Mouse (Mus musculus) lung, postnatal 10 days (tissue): ENCODE measurements around the gene Susd2.
A peak's percentile ranks its signal among the peaks of the same experiment; 100 is the strongest.

Experiments used
- DNase-seq: peaks from one replicate; pipeline ENCODE4 v3.0.0; 2021

Gene Susd2

DNA sequence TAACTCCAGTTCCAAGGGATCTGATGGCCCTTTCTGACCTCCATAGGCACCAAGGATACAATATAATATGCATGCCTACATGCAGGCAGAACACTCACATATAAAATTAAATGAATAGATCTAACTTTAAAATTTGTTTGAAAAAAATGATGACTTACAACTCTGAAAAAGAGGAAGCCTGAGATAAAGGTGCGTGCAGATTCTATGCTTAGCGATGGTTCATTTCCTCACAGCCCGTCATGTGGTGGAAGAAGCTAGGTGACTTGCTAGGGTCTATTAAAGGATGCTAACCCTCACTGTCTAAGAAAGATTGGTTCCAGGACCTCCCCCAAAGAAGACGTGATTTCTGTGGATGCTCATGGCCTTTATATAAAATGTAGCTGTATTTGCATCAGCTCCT is 27.8 kb downstream of the Susd2 start:
- DNase-seq: no peak

DNA sequence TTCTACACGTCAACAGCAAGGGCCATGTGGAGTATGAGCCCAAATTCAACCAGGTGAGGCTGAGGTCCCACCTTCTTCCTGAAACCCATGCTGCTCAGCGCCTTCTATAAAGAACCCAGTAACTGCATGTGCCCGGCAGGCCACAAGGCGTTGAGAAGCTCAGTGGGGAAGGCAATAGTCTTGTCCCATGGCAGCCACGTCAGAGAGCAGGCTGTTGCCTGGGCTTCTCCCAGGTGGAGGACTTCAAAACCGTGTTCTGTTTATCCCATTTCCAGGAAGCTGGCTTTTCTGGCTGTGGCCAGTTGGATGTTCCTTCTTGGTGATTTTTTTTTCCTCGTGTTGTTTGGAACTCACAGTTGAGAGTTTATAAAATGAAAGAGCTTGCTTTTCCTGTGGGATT is 33.3 kb downstream of the Susd2 start:
- DNase-seq: no peak

DNA sequence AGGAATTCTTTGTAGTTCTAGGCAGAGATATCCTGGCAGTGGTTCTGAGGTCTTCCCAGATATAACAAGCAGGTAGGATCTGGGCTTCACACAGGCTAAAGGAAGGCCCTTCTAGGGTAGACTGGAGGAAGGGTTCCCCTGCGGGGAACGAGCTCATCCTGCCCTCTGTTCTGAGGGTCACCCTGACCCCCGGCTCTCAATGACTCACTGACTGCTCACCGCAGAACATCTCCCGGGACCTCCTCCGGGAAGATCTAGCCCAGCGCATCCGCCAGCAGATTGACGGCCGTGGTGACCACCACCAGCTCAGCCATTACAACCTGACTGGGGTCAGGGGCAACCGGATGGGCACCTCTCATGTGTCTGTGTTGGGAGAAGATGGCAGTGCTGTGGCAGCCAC is 34.8 kb downstream of the Susd2 start:
- no peak for DNase-seq

DNA sequence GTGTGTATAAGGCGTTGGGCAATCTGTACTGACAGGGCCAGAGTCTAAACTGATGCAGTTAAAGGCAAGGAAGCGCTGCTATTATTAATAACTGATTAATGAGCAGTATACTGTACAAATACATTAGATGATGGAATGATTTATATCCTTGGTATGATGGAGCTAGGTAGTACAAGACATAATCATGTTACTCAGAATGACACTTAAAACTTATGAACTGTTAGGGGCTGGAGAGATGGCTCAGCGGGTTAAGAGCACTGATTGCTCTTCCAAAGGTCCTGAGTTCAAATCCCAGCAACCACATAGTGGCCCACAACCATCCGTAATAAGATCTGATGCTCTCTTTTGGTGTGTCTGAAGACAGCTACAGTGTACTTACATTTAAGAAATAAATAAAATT is 36.6 kb downstream of the Susd2 start:
- no peak for DNase-seq

DNA sequence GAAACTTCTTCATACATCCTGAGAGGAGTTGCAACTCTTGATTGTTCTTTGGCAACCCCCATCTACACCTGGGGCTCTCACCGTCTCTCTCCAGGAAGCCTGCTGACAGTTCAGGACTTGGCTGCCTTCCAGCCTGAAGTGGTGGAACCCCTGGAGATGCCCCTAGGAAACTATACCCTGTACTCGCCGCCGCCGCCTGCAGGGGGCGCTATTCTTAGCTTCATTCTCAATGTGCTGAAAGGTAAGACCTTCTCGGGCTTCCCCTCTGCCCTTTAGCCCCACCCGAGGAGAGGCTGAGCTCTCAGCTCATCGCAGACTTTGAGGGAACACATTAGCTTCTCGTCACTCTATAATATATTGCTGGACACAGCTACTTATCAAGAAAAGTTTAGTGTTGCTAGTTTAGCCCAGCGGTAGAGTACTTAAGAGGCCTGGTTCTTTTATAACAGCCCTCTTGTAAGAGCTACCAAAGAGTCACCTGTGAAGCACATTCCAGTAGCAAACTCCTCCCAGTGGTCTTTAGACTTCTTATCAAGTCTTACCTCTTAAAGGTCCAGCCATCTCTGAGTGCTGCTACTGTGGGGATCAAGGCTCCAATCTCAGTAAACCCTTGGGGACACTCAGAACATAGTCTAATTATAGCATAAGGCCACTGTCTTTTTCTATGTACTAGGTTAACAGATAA is 38.5 kb downstream of the Susd2 start:
- DNase-seq: peak; percentile 27

DNA sequence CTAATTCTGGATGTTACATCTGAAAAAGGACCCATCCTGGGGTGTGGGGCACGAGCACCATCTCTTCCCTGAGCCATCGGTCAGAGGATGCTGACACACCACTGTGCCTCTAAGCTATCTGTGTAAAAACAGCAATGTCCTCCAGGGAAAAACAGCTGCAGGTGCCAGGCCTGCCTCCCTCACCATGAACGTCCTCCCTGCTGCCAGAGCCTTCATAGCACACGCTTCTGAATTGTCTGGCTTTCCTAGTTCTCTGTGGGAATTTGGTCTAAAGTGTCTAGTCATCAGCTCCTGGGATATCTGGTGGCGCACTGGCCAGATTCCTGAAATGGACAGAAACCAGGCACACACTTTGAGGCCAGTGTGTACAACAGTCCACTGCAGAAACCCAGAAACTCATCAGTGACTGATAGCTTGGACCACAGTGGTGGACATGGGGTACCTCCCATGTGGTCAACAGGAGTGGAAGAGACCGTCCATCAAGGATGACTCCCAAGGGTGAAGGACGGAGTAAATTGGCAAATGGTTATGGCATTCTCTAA is 43.5 kb downstream of the Susd2 start:
- no peak for DNase-seq

DNA sequence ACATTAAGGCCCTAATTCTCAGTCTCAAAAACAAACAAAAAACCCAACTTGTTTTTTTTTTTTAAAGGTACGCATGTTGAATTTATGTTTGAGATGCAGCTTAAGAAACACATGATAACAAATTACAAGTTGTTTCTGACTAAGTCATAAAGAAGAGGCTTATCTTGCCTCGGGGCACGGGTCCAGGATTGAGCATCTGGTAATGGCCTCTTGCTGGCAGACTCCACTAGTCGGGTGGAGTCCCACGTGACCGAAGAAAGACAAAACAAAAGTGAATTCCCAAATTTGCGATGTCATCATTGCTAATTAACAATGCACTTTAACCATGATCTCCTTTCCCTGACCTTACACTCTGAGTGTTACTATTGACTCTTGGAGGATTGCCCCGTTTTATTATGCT is 47.8 kb downstream of the Susd2 start:
- DNase-seq: peak; percentile 65

DNA sequence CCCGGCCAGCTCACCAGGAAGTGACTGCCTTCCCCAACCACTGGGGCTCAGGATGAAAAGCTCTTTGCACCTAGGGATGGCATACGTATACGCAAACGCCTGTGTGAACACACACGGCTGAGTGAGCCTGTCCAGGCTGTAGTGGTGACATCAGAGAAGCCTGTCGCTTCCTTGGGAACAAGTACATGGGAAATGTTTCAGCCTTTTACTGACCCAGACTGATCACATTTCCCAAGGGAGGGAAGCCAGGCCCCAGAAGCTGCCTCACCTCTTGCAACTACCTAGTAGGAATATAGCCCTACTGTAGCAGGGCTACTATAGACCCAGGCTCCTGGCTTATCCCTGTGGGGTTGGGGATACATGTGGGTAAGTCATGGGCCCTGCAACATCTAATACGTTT is 51.2 kb downstream of the Susd2 start:
- DNase-seq: no peak

DNA sequence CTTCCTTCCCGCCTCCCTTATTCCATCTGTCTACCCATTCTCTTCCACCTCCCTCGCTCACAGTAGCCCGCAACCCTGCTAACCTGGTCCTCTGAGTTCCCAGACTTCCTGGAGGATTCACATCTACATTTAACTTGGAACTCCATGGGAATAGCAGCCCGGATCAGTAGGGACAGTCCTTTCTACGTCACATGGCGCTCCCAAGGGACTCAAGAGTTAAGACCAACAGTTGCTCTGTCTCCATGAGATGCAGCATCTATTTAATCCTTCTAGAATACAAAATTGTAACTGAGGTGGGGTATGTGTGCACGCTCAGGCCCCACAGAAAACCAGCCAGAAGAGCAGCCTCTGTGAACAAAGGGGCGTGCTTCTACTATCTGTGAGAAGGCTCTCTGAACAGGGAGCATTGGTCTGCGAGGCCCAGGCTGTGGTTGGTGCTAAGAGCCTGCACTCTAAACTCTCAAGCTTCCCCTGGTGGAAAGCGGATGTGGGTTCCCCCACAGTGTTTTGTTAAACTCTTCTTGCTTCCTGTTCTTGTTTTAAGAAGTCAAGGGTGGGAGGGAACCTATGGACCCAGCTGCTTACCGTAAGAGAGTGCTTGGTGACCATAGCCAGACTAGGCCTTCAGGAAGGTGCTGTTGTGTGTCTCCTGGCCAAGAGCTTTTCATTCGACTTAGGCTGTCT is 52.5 kb downstream of the Susd2 start:
- peak; percentile 77 for DNase-seq

DNA sequence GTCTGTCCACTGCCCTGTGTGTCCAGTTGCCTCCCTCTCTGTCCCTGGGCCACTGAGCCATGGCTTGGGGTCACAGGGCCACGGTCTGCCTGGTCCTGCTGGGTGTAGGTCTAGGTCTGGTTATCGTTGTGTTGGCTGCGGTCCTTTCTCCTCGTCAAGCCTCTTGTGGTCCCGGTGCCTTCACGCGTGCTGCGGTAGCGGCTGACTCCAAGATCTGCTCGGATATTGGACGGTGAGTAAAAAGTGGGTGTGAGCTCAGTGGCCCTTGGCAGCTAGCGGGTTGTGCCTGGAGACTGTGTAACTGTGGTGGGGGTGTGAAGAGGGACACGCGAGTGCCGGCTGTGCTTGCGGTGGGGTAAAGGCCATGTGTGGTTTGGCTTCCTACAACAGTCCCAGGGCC is 54.2 kb downstream of the Susd2 start:
- DNase-seq: peak; percentile 39

DNA sequence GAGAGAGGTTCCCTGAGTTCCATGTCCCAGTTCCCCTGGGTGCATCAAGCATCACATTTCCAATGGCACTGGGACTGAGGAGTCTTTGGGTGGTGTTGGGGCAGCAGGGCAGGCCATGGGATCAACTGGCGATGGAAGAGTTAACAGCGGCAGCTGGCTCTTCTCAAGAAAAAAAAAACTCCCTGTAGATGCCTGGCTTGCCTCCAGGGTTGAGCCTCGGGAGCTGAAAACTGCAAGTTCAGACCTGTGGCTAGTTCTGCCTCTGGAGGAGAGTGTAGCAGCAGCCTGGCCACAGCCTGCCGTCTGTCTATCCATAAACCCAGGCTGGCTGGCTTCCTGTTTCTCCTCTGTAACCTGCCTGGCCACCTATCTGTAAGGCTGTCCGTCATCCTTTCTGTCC is 54.7 kb downstream of the Susd2 start, which contains the start of gene Ggt5:
Gene Ggt5 (plus strand): TSS at position 212 of the 400 bp plus-strand sequence.
- peak; percentile 74 for DNase-seq

DNA sequence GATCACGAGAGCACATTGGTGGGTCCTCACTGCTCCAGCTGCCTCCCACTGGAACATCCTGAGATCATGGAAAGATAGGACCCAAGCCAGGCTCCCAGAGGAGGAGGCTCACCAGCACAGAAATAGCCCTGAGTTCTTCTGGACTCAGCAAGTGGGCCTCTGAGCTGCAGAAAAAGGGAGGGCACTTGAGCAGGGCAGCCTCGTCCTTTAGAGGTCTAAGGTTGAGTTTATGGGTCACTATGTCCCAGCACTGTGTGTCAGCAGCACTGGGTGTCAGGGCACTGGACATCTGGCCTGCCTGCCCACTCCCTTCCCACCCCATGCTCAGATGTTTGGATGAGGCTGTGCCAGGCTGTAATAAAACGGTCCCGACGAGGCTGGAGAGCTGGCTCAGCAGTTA is 55.5 kb downstream of the Susd2 start:
- DNase-seq: peak; percentile 61

DNA sequence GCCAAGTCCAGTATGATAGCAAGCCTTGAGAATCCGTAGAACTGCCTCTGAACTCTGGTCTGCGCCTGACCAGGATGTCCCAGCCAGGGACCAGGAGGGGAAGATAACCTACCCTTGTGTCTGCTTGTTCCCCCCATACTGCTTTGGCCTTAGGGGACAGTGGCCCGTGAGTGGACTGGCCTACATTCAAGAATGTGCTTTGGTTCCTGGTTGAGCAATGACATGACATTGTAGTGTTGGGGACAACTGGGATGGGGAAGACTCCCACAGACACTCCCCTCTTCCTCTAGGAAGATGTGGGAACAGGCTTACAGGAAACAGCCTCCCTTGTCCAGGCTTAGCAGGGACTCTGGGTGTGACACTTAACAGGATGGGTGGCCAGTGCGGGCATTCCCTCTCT is 56.0 kb downstream of the Susd2 start:
- peak; percentile 21 for DNase-seq
